Mouse (Mus musculus) heart, postnatal 0 days (tissue): Measurements from ENCODE around the gene Fcnb. TPM values are rescaled to one million over a fixed set of nuclear protein-coding genes. Genes with fewer than 3 reads are reported as not detected.

Source experiments
- ATAC-seq: fragments of 200-750 bp; cut with Nextera tagmentation; 2 replicates; pipeline ENCODE4 v1.8.0; 2017; ENCODE audit warnings: low read depth, moderate number of reproducible peaks, moderate library complexity; ENCODE audit not compliant: insufficient read depth
- DNase-seq: peaks from one replicate; pipeline ENCODE4 v3.0.0-alpha.2; 2016; ENCODE audit warnings: low spot score
- H3K27ac ChIP-seq: fragments of 300-500 bp; sonication (generic); 2 replicates; pipeline ENCODE4 v1.5.1; 2014; ENCODE audit warnings: low read depth, mild to moderate bottlenecking
- H3K27me3 ChIP-seq: fragments of 300-500 bp; sonication (generic); 2 replicates; pipeline ENCODE4 v1.6.1; 2014; ENCODE audit warnings: low read length, mixed read lengths; ENCODE audit not compliant: control insufficient read depth, insufficient read depth
- H3K36me3 ChIP-seq: fragments of 300-500 bp; sonication (generic); replicated peaks from 2 replicates; pipeline ENCODE4 v1.6.1; 2014; ENCODE audit warnings: low read length, mixed read lengths; ENCODE audit not compliant: control insufficient read depth, insufficient read depth
- H3K4me1 ChIP-seq: fragments of 300-500 bp; sonication (generic); 2 replicates; pipeline ENCODE4 v1.6.1; 2014; ENCODE audit warnings: antibody characterized with exemption; ENCODE audit not compliant: control insufficient read depth, insufficient read depth
- H3K4me2 ChIP-seq: fragments of 300-500 bp; sonication (generic); 2 replicates; pipeline ENCODE4 v1.6.1; 2014; ENCODE audit warnings: low read depth, mild to moderate bottlenecking, low read length, moderate library complexity
- H3K4me3 ChIP-seq: fragments of 300-500 bp; sonication (generic); 2 replicates; pipeline ENCODE4 v1.5.1; 2014; ENCODE audit warnings: low read depth, low read length
- H3K9ac ChIP-seq: fragments of 300-500 bp; sonication (generic); replicated peaks from 2 replicates; pipeline ENCODE4 v1.6.1; 2014; ENCODE audit warnings: low read depth, low read length, mixed read lengths
- H3K9me3 ChIP-seq: fragments of 300-500 bp; sonication (generic); replicated peaks from 2 replicates; pipeline ENCODE4 v1.6.1; 2016; ENCODE audit warnings: low read length; ENCODE audit not compliant: control insufficient read depth
- CTCF ChIP-seq: IDR thresholded peaks from 2 replicates; pipeline ENCODE4 v1.5.1; 2016; ENCODE audit warnings: antibody characterized with exemption, control low read depth, low read depth
- EP300 ChIP-seq: IDR thresholded peaks from 2 replicates; pipeline ENCODE4 v1.6.1; 2016; ENCODE audit warnings: antibody characterized with exemption, low read depth
- WGBS: fragments of 180-500 bp; shearing (Covaris S2); extraction: QIAGEN DNeasy Blood & Tissue Kit; methylation state at CpG from one replicate; pipeline ENCODE4 v1.1.7; 2014; 5-methylcytosine and 5-hydroxymethylcytosine counted together
- polyA plus RNA-seq: library from polyadenylated mRNA; unstranded; fragments of >200 nt; fragmentation: Nextera tagmentation; extraction: Ambion mirVana; gene quantifications from 2 replicates; pipeline ENCODE4 v1.2.1, GENCODE M21; 2015
- total RNA-seq: library from RNA; depleted of rRNA; stranded (reverse); fragments of >200 nt; gene quantifications from 2 replicates; pipeline ENCODE4 v1.2.3, GENCODE M21; 2014; ENCODE audit warnings: low replicate concordance

Fcnb gene
- total and polyA plus RNA-seq, 2 experiments from 2014 or later: not detected

DNA sequence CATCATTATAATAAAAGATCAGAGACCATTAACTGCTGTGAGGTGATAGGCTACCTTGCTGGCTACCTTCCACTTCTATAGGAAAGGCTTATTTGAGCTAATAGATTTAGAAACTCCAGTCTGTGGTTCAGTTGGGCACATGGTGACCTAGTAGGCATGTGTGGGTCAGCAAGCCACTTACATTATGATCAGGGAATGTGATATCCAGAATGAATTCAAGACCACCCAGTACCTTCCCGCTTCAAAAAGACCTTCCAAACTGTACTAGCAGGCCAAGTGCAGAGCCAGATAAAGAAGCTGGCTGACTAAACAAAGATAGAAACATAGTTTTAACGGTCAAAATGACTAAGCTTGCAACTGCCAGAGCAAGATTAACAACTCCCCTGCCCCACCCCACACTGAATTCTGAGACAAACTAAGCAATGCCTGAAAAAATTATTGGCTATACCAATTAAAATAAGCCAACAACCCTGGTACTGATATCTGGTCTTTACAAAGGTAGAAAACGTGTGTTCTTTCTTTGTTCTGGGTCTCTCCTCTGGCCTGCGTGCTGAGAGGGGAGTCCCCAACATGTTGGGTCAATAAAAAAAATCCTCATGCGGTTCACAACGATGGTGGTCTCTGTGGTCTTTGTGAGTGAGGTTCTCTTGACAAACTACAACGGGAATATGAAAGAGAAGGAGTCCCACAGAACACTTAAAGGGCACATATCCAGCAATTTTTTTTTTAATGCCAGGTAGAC is 20.2 kb downstream of the Fcnb start:
- Histone ChIP-seq H3K4me3 (no peak overlapping the region), H3K4me1 (no peaks in the 10 kb centered on the region), H3K27me3 (no peaks in the 10 kb centered on the region), H3K4me2 (no peak overlapping the region), H3K9ac (no peak overlapping the region), H3K9me3 (no peaks in the 10 kb centered on the region), H3K27ac (no peak overlapping the region), H3K36me3 (no peaks in the 10 kb centered on the region)
- DNase-seq (no peak), ATAC-seq (no peak)
- 58% methylated on average over 7 of the region's 7 CpGs for WGBS
- TF ChIP-seq EP300 (no peak), CTCF (no peak)

DNA sequence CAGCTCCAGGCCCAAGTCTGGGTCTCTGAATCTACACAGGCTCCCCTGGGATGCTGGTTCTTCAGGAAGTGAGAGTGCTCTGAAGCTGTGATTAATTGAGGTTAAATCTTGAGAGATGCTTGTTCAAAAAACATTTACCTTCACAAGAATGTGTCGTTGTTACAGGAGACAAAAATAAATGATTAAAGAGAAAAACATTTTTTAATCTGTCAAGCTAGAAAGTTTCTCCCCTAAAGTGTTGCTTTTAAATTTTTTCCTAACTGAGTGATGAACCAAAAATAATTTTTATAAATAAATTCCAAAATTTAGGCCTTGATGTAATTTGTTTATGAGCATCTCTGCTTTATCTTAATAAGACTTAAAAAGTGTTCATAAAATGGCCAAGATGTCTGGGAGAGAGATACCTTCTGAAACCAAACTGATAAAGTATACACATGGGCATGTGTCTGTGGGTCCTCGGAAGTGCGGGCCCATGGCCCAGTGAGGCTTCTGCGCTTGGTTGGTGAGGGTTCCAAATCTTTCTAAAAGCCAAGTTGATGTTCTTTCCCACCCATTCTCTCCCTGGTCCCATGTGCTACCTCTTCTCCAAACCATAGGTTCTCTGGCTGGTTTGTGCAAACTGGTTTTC is 20.9 kb downstream of the Fcnb start:
- Histone ChIP-seq H3K36me3 (no peaks in the 10 kb centered on the region), H3K9ac (no peak overlapping the region), H3K27me3 (no peaks in the 10 kb centered on the region), H3K27ac (no peak overlapping the region), H3K4me3 (no peak overlapping the region), H3K4me2 (no peak overlapping the region), H3K4me1 (no peaks in the 10 kb centered on the region), H3K9me3 (no peaks in the 10 kb centered on the region)
- whole genome bisulfite sequencing: 82% methylated on average over 4 of the region's 4 CpGs
- no peak for DNase-seq
- ATAC-seq: no peak
- TF ChIP-seq EP300 (no peak), CTCF (no peak)

DNA sequence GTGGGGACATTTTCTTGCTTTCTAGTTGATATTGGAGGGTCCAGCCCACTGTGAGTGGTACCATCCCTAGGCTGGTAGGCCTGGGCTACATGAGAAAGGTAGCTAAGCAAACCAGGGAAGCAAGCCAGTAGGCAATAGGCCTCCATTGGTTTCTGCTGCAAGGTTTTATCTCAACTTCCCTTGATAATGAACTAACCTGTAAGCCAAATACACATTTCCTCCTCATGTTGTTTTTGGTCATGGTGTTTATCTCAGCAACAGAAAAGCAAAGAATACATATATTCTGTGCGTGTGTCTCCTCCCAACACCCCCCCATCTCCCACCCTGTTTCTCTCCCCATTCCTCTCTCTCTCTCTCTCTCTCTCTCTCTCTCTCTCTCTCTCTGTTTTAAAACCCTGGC is 24.8 kb downstream of the Fcnb start:
- no peak overlapping the region for H3K4me2 ChIP-seq
- no peak overlapping the region for H3K27ac ChIP-seq
- no peaks in the 10 kb centered on the region for H3K9me3 ChIP-seq
- ATAC-seq (no peak), DNase-seq (no peak)
- WGBS: 60% methylated on average over 1 of the region's 1 CpGs
- H3K27me3 ChIP-seq: no peaks in the 10 kb centered on the region
- no peak for TF ChIP-seq CTCF
- TF ChIP-seq EP300: no peak
- no peak overlapping the region for H3K4me3 ChIP-seq
- H3K36me3 ChIP-seq: no peaks in the 10 kb centered on the region
- H3K9ac ChIP-seq: no peak overlapping the region
- no peaks in the 10 kb centered on the region for H3K4me1 ChIP-seq

DNA sequence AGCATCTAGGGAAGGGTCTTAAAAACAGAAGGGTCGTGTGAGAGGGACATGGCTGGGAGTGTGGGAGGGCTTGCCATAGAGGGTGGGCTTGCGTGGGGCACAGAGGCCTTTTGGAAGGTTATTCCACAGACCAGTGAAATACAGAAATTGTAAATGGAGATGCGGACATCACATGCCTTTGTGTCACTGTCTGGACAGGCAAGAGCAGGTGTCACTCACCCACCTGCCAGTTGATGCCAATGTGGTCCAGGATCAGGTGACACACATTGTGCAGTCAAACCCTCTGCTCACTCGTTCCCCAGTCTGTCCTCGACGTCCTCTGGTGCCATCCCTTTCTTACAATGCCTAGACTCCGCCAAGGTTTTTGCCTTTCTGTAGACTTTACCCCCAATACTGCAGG is 37.6 kb downstream of the Fcnb start:
- ATAC-seq: no peak
- Histone ChIP-seq H3K4me1 (no peaks in the 10 kb centered on the region), H3K4me2 (no peak overlapping the region), H3K9ac (no peak overlapping the region), H3K27me3 (no peaks in the 10 kb centered on the region), H3K27ac (no peak overlapping the region), H3K4me3 (no peak overlapping the region), H3K36me3 (no peaks in the 10 kb centered on the region), H3K9me3 (no peaks in the 10 kb centered on the region)
- TF ChIP-seq EP300 (no peak), CTCF (no peak)
- DNase-seq: no peak
- WGBS: 73% methylated on average over 7 of the region's 7 CpGs

DNA sequence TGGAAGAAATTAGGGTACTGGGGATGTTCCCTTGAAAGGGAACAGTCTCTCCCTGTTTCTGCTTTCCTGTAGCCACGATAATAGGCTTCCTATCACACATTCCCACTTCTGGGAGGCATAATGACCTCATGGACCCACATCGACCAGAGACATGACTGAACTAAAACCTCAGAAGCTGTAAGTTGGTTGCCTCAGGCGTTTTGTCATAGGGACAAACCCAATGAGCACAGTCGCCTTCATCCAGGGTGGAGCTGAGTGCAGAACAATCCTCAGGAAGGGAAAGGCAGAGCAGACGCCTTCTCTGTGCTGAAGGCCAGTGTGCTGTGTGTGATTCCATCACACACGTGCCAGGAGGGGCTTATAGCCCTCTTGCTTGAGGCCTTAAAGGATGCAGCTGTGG is 38.4 kb downstream of the Fcnb start:
- no peaks in the 10 kb centered on the region for H3K4me1 ChIP-seq
- TF ChIP-seq CTCF (no peak), EP300 (no peak)
- H3K27ac ChIP-seq: no peak overlapping the region
- H3K36me3 ChIP-seq: no peaks in the 10 kb centered on the region
- no peaks in the 10 kb centered on the region for H3K27me3 ChIP-seq
- H3K4me3 ChIP-seq: no peak overlapping the region
- no peaks in the 10 kb centered on the region for H3K9me3 ChIP-seq
- no peak for ATAC-seq
- no peak overlapping the region for H3K4me2 ChIP-seq
- no peak overlapping the region for H3K9ac ChIP-seq
- no peak for DNase-seq
- 60% methylated on average over 6 of the region's 6 CpGs for WGBS
